Mouse (Mus musculus) lung, adult 2 months (tissue): ENCODE results near the gene Hist1h2ad.

Experiments
- CTCF ChIP-seq: fragments of 200-500 bp; IDR thresholded peaks from 2 replicates; pipeline ENCODE4 v1.5.1; 2011; ENCODE audit warnings: mild to moderate bottlenecking, low read length, control low read depth; ENCODE audit not compliant: insufficient read depth
- POLR2A ChIP-seq: fragments of 200-500 bp; IDR thresholded peaks from 2 replicates; pipeline ENCODE4 v1.6.1; 2011; ENCODE audit warnings: low read depth, mild to moderate bottlenecking, control low read depth, low read length, borderline replicate concordance; ENCODE audit errors: extremely low read depth

GRCm38 (mm10) chr13:23554393-23554792, 19.8 kb upstream of the Hist1h2ad start:
- TF ChIP-seq CTCF (no peak), POLR2A (no peak)
